8 mouse cellular contexts compared by ENCODE assay signal in the genomic region with DNA sequence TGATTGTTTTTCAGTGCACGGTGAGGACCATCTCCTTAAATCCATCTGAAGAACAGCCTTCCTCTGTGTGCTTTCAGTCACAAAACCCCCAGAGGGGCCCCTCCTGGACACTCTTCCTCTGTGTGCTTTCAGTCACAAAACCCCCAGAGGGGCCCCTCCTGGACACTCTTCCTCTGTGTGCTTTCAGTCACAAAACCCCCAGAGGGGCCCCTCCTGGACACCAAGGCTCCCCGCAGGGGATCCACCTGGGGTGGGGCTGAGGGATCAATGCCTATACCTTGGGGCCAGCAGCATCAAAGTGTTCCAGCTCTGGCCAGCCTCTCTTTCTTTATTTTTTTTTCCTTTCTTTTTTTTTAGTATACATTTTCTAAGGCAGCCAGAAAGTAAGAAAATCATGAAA.
A peak's percentile ranks its signal among the peaks of the same experiment; 100 is the strongest.
DNase-seq lines count a peak whose midpoint lies in the region; ATAC-seq and TF ChIP-seq lines count a peak whose summit lies in the region.
"Not testable (repeated sequence)": the region's sequence is repeated elsewhere in the genome, so short reads cannot be mapped to it uniquely, and the experiment has no call there.

No protein-coding gene starts in this region.

- H3K4me1 ChIP-seq in forebrain, embryonic 10.5 days, result peaks cover 15% of the 10 kb centered on the region
- H3K4me1 ChIP-seq in heart, embryonic 10.5 days, result peaks cover 25% of the 10 kb centered on the region
- H3K4me1 ChIP-seq in hindbrain, embryonic 12.5 days, result peaks cover 17% of the 10 kb centered on the region
- peaks cover 21% of the 10 kb centered on the region for H3K4me1 ChIP-seq in intestine, postnatal 0 days (replicated peaks; ENCODE audit: control insufficient read depth, insufficient read depth, low read length)
- peaks cover 33% of the 10 kb centered on the region for H3K4me1 ChIP-seq in liver, embryonic 12.5 days
- H3K4me1 ChIP-seq in lung, embryonic 16.5 days (replicated peaks; ENCODE audit: control insufficient read depth, insufficient read depth, low read length); midbrain, postnatal 0 days (ENCODE audit: insufficient read depth, low read length): not testable (repeated sequence)
- H3K4me1 ChIP-seq in stomach, embryonic 14.5 days (ENCODE audit: control insufficient read depth, insufficient read depth, low read length), result peaks cover 18% of the 10 kb centered on the region; the same call in 1 of the 2 replicates

- H3K9ac ChIP-seq in hindbrain, embryonic 12.5 days; intestine, postnatal 0 days (ENCODE audit: low read depth, low read length); liver, embryonic 12.5 days; lung, embryonic 16.5 days (ENCODE audit: low read length); midbrain, postnatal 0 days (replicated peaks; ENCODE audit: low read length, poor library complexity, severe bottlenecking); stomach, embryonic 14.5 days (replicated peaks; ENCODE audit: low read depth, low read length): not testable (repeated sequence)

- H3K4me3 ChIP-seq in forebrain, embryonic 10.5 days; heart, embryonic 10.5 days; hindbrain, embryonic 12.5 days; intestine, postnatal 0 days (ENCODE audit: low read depth, low read length); liver, embryonic 12.5 days; lung, embryonic 16.5 days (ENCODE audit: low read length); midbrain, postnatal 0 days (ENCODE audit: low read depth, low read length); stomach, embryonic 14.5 days (ENCODE audit: low read depth, low read length): not testable (repeated sequence)

- 7% methylated on average over 2 of the region's 2 CpGs for WGBS in forebrain, embryonic 10.5 days
- 8% methylated on average over 2 of the region's 2 CpGs for WGBS in heart, embryonic 10.5 days
- 8% methylated on average over 2 of the region's 2 CpGs for WGBS in hindbrain, embryonic 12.5 days
- WGBS in intestine, postnatal 0 days, result 0% methylated on average over 2 of the region's 2 CpGs
- WGBS in liver, embryonic 12.5 days (ENCODE audit: insufficient replicate concordance), result 9% methylated on average over 2 of the region's 2 CpGs
- WGBS in lung, embryonic 16.5 days, result 2% methylated on average over 2 of the region's 2 CpGs
- WGBS in midbrain, postnatal 0 days, result 4% methylated on average over 2 of the region's 2 CpGs
- WGBS in stomach, embryonic 14.5 days, result 0% methylated on average over 2 of the region's 2 CpGs

- ATAC-seq in hindbrain, embryonic 12.5 days (ENCODE audit: low FRiP score), result peak; percentile 72; the same call in 1 of the 2 replicates
- 0 out of 2 replicates have a peak, but pooled peaks have one; percentile 14 for ATAC-seq in intestine, postnatal 0 days
- ATAC-seq in liver, embryonic 12.5 days, result peak; percentile 54; the same call in 1 of the 2 replicates
- ATAC-seq in lung, embryonic 16.5 days (ENCODE audit: low read depth), result peak; percentile 55; the same call in 1 of the 2 replicates
- ATAC-seq in midbrain, postnatal 0 days (ENCODE audit: low FRiP score), result peak; percentile 43; the same call in 1 of the 2 replicates
- ATAC-seq in stomach, embryonic 14.5 days (ENCODE audit: insufficient number of reproducible peaks, insufficient read depth, low FRiP score, low read depth), result peak; percentile 70

- DNase-seq in forebrain, embryonic 10.5 days (ENCODE audit: extremely low spot score, low spot score); heart, embryonic 10.5 days (ENCODE audit: low spot score); midbrain, postnatal 0 days (ENCODE audit: low spot score): not testable (repeated sequence)

- H3K9me3 ChIP-seq in forebrain, embryonic 10.5 days; heart, embryonic 10.5 days; hindbrain, embryonic 12.5 days (replicated peaks); intestine, postnatal 0 days (ENCODE audit: control insufficient read depth); liver, embryonic 12.5 days (replicated peaks); lung, embryonic 16.5 days (ENCODE audit: control insufficient read depth, low read length); midbrain, postnatal 0 days (ENCODE audit: low read length); stomach, embryonic 14.5 days (ENCODE audit: control insufficient read depth, low read depth, low read length): not testable (repeated sequence)

- H3K36me3 ChIP-seq in forebrain, embryonic 10.5 days (replicated peaks); heart, embryonic 10.5 days; hindbrain, embryonic 12.5 days; intestine, postnatal 0 days (ENCODE audit: control insufficient read depth, insufficient read depth); liver, embryonic 12.5 days; lung, embryonic 16.5 days (ENCODE audit: control insufficient read depth, insufficient read depth, low read length); midbrain, postnatal 0 days (ENCODE audit: insufficient read depth, low read length); stomach, embryonic 14.5 days (ENCODE audit: control insufficient read depth, insufficient read depth, low read length): not testable (repeated sequence)

- peak overlapping the region; percentile 66 for H3K27ac ChIP-seq in forebrain, embryonic 10.5 days
- H3K27ac ChIP-seq in heart, embryonic 10.5 days, result peak overlapping the region; percentile 42
- not testable (repeated sequence) for H3K27ac ChIP-seq in hindbrain, embryonic 12.5 days; liver, embryonic 12.5 days; lung, embryonic 16.5 days (ENCODE audit: low read length); midbrain, postnatal 0 days (ENCODE audit: low read depth, low read length)
- peak overlapping the region; percentile 76; the same call in 1 of the 2 replicates for H3K27ac ChIP-seq in intestine, postnatal 0 days (ENCODE audit: low read depth, low read length)
- H3K27ac ChIP-seq in stomach, embryonic 14.5 days (ENCODE audit: low read length), result peak overlapping the region; percentile 21; the same call in 1 of the 2 replicates

- not testable (repeated sequence) for H3K4me2 ChIP-seq in hindbrain, embryonic 12.5 days (replicated peaks); liver, embryonic 12.5 days; lung, embryonic 16.5 days (ENCODE audit: low read depth, low read length); midbrain, postnatal 0 days (ENCODE audit: low read depth, low read length, poor library complexity, severe bottlenecking); stomach, embryonic 14.5 days (replicated peaks; ENCODE audit: low read depth, low read length)
- 0 out of 2 replicates have a peak overlapping the region, but pooled peaks have one; percentile 9 for H3K4me2 ChIP-seq in intestine, postnatal 0 days (replicated peaks; ENCODE audit: low read depth)

- H3K27me3 ChIP-seq in forebrain, embryonic 10.5 days (ENCODE audit: poor library complexity, severe bottlenecking); heart, embryonic 10.5 days (ENCODE audit: insufficient read depth, poor library complexity, severe bottlenecking); hindbrain, embryonic 12.5 days; intestine, postnatal 0 days (replicated peaks; ENCODE audit: control insufficient read depth, insufficient read depth, low read length); liver, embryonic 12.5 days (replicated peaks); lung, embryonic 16.5 days (ENCODE audit: control insufficient read depth, insufficient read depth, low read depth, low read length); midbrain, postnatal 0 days (ENCODE audit: insufficient read depth, low read length); stomach, embryonic 14.5 days (ENCODE audit: control insufficient read depth, insufficient read depth, low read length): not testable (repeated sequence)

- not testable (repeated sequence) for TF ChIP-seq CTCF in intestine, postnatal 0 days (IDR thresholded peaks at IDR 0.05; ENCODE audit: low read depth); midbrain, postnatal 0 days (IDR thresholded peaks at IDR 0.05)

Comparison
In these comparisons a context has a peak if more than half of its experiments do, and no peak if none do; other contexts are left out.
1. ATAC-seq: peak in every context shown above with its lines; median percentile 72 in hindbrain, embryonic 12.5 days; 70 in stomach, embryonic 14.5 days; 55 in lung, embryonic 16.5 days; 54 in liver, embryonic 12.5 days; 43 in midbrain, postnatal 0 days; 14 in intestine, postnatal 0 days.